Mouse (Mus musculus): ENCODE measurements around the gene Mdga1.

GRCm38 (mm10) chr17:29887881-29888826 lies 81.7 kb downstream of the Mdga1 start:
- TF ChIP-seq CTCF (conservative IDR thresholded peaks at IDR 0.05; ENCODE audit: low read length): no peak
- no peak for TF ChIP-seq POU5F1 (IDR thresholded peaks at IDR 0.05; ENCODE audit: borderline replicate concordance, low read length)
- TF ChIP-seq NANOG (IDR thresholded peaks at IDR 0.05; ENCODE audit: borderline replicate concordance, low read length): no peak
